Mouse (Mus musculus): Measurements from ENCODE around the gene Dbp.

DNA sequence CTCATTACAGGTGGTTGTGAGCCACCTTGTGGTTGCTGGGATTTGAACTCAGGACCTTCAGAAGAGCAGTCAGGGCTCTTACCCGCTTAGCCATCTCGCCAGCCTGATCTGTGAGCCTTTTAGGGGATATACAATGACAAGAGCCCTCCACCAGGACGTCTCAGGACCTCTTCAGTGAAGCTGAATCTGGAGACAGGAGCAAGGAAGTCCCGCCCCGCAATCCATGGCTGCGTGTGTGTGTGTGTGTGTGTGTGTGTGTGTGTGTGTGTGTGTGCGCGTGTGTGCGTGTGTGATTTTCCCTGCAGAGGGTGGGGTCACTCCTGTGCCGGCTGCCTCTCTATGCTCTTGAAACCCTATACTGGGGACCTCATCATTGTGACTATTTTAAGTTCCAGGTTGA is 34.9 kb downstream of the Dbp start:
- TF ChIP-seq GATA1 (IDR thresholded peaks at IDR 0.05; ENCODE audit: borderline replicate concordance, low read length): no peak
- no peak for TF ChIP-seq FLI1 (IDR thresholded peaks at IDR 0.05; ENCODE audit: low read length)
